Mouse (Mus musculus) C2C12 (cell line): Measurements from ENCODE around the gene Mtf2.

Source experiments
- CTCF ChIP-seq: IDR thresholded peaks from one replicate; pipeline ENCODE4 v1.5.1; 2011; ENCODE audit not compliant: control insufficient read depth, insufficient read depth, insufficient read length
- MAX ChIP-seq: IDR thresholded peaks from one replicate; pipeline ENCODE4 v1.6.1; 2011; ENCODE audit warnings: mild to moderate bottlenecking, control low read depth
- USF1 ChIP-seq: IDR thresholded peaks from one replicate; pipeline ENCODE4 v1.6.1; 2011; ENCODE audit warnings: low read depth, mild to moderate bottlenecking, control low read depth, moderate library complexity

DNA sequence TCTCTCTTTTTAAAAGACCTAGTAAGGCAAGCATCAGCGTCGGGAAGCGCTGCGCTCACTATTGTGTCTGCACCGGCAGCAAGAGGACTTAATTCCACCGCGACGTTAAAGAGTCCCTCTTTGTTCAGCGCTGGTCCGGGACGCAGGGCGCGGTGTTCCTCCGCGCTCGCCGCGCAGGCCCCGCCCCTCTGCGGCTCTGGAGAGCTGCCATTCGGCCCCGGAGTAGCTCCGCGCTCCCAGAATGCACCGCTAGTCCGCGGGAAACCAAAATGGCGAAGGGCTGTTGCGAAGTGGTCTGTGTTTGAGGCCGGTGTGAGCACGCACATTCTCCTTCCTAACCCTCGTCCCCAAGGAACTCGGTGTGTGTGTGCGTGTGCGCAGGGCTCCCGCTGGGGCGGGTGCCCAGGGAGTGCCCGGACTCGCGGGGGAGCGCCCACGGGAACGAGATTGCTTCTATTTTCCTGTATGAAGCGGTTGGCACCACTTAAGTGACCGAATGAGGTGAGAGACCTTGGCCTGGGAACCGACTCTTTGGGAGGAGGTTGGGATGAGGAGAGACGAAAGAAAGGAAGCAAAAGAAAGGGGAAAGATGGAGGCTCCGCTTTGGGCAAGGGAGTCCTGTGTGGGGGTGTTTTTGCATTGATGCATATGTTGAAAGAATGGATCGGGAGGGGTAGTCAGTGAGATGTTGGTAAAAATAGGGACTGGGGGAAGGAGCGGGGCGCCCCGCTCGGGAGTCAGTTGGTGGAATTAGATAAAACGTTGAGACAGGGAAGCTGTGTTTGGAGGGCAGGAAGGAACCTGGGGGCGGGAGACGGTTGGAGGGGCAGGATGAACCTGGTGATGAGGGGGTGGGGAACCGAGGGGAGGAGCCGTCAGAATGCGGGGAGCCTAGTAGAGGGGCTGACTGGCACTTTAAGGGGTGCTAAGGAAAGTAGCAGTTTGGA lies at the start of gene Mtf2:
- TF ChIP-seq CTCF (no peak), MAX (peak; percentile 71), USF1 (no peak)
